Comparison of ENCODE assay signal across 26 mouse cellular contexts in genomic region chr2:173857006-173857405, GRCm38 (mm10).
"Had no signal": no experiment of that assay in that cellular context is flagged by ENCODE, and none has a peak within 500 bp of the region (broad histone marks: within the 10 kb centered on the region; RNA-seq: fewer than 3 reads in every experiment).

No protein-coding gene starts in this region.

- H3K27me3 ChIP-seq: heart, embryonic 12.5 days; hindbrain, embryonic 12.5 days; intestine, embryonic 15.5 days; limb, embryonic 13.5 days; limb, embryonic 15.5 days had no signal

- DNase-seq: gastrocnemius, adult 2 months; gastrocnemius, postnatal 10 days; gastrocnemius, postnatal 25 days; heart, adult 2 months; heart, postnatal 10 days; heart, postnatal 4 days; kidney, adult 18-20 months; kidney, adult 8-10 months; kidney, postnatal 10 days; kidney, postnatal 25 days; kidney, postnatal 4 days; layer of hippocampus, postnatal 36 days; left cerebral cortex, postnatal 4 days had no signal

- H3K9ac ChIP-seq: heart, embryonic 12.5 days; hindbrain, embryonic 12.5 days; hindbrain, embryonic 14.5 days; intestine, embryonic 15.5 days; limb, embryonic 13.5 days; limb, embryonic 15.5 days had no signal

- H3K27ac ChIP-seq: gastrocnemius, adult 2 months; heart, adult 2 months; heart, embryonic 10.5 days; hindbrain, embryonic 10.5 days; hindbrain, embryonic 12.5 days; hindbrain, embryonic 14.5 days; intestine, embryonic 15.5 days; layer of hippocampus, adult 2 months; limb, embryonic 13.5 days; limb, embryonic 15.5 days had no signal

- H3K4me1 ChIP-seq: heart, embryonic 12.5 days; hindbrain, embryonic 12.5 days had no signal

- H3K4me3 ChIP-seq: gastrocnemius, adult 2 months; heart, adult 2 months; heart, embryonic 10.5 days; heart, embryonic 12.5 days; hindbrain, embryonic 10.5 days; hindbrain, embryonic 12.5 days; intestine, embryonic 15.5 days; layer of hippocampus, adult 2 months; limb, embryonic 13.5 days; limb, embryonic 15.5 days had no signal

- ATAC-seq: forebrain, embryonic 16.5 days; hindbrain, embryonic 16.5 days; inflammation-experienced regulatory T-cells, adult 6 months; intestine, embryonic 15.5 days; intestine, postnatal 0 days had no signal

- H3K4me2 ChIP-seq: heart, embryonic 12.5 days; hindbrain, embryonic 12.5 days; hindbrain, embryonic 14.5 days; intestine, embryonic 15.5 days; limb, embryonic 13.5 days; limb, embryonic 15.5 days had no signal

- H3K9me3 ChIP-seq: heart, embryonic 10.5 days; heart, embryonic 12.5 days; hindbrain, embryonic 10.5 days; hindbrain, embryonic 12.5 days; intestine, embryonic 15.5 days; limb, embryonic 13.5 days; limb, embryonic 15.5 days had no signal

- H3K36me3 ChIP-seq: heart, embryonic 10.5 days; heart, embryonic 12.5 days; hindbrain, embryonic 10.5 days; hindbrain, embryonic 12.5 days; intestine, embryonic 15.5 days; limb, embryonic 13.5 days; limb, embryonic 15.5 days had no signal
